Mouse (Mus musculus) neutrophil, adult 65 days (primary cell): ENCODE results near the gene Bhmt. TPM values are rescaled to one million over a fixed set of nuclear protein-coding genes. Genes with fewer than 3 reads are reported as not detected.

ENCODE experiments used
- total RNA-seq: library from RNA; stranded (reverse); gene quantifications from 2 replicates; pipeline ENCODE4 v1.2.4, GENCODE M21; 2023

The Bhmt gene
- not detected in 2 replicates for total RNA-seq

DNA sequence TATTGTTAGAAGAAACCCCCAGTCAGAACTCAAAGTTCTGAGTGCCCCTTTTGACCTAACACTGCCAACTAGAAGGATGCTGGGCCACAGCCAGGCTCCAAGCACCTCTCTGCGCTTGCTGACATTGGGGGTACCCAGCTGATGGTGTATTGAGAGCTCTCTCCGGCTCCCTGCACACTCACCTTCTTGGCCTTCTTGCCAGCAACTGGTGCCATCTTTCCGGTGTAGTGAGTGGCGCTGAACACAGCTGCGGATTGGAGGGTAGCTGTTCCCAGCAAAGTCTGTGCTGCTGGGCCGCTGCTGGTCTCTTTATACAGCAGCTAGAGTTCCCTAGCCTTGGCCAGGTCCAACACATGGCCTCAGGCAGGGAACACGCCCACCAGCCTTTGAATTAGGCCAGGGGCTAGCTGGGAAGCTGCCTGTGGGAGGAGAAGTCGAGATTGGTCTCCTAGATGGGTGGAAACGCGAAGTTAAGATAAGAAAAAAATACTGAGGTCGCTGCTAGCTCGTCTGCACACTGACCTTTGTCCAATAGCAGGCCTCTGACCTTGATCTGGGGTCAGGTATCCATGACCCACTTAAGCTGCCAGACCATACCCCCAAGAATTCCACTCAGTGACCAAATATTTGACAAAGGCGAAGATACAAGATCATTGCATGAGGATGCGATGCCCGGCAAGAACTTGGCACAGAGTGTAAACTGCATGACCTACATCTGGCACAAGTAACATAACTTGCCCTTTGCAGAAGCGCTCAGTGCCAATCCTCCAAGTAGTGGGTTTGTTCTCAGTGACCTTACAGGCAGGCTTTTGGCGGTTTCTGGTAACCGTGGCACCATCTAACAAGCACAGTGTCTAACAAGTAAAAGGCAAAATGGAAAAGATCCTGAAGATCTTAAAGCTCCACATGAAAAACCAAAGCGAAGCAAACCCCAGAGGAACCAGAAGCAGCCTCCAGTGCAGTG, at the start of gene Bhmt:
Gene Bhmt (minus strand): TSS at position 680 of the 964 bp plus-strand sequence.

DNA sequence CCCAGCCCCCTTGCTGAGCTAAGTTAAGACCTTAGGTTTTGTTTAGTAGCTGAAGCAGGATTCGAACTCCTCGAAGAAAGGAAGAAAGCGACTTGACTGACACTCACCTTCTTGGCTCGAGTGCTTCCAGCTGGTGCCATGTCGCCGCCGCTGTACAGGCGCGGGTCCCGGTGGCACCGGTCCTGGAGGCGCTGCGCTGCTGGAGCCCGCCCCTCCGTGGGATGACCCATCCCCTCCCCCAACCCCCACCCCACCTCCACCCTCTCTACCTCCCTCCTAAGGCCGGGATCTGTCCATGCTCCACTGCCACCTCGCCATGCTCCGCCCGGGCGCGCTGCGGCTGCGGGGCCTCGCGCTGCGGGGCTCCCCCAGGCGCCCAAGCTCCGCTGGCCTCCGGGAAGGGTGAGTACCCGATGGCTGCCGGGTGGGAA, 36.4 kb upstream of the Bhmt start, which contains the start of the genes Bhmt2 and Dmgdh:
Gene Bhmt2 (minus strand): TSS at position 172 of the 431 bp plus-strand sequence.
Gene Dmgdh (plus strand): TSS at position 303 of the 431 bp plus-strand sequence.

Other genes starting within 250 kb of the Bhmt start
- gene Jmy, start 138.2 kb downstream of the Bhmt start, total RNA-seq, result 14.8 and 24.7 TPM in 2 replicates
- gene Bhmt2, start 36.3 kb upstream of the Bhmt start, total RNA-seq, result not detected in 2 replicates
- gene Dmgdh, start 36.5 kb upstream of the Bhmt start, total RNA-seq, result not detected in 2 replicates
- 36.4 and 37.4 TPM in 2 replicates for gene Arsb, start 133.7 kb upstream of the Bhmt start, total RNA-seq